Mouse (Mus musculus) monocyte, adult 5-6 weeks (primary cell): ENCODE results near the gene Plcb4. TPM values are rescaled to one million over a fixed set of nuclear protein-coding genes. Genes with fewer than 3 reads are reported as not detected.
A peak's percentile ranks its signal among the peaks of the same experiment; 100 is the strongest.

Experiments
- ATAC-seq: fragments of 153-309, 156-312 bp; replicated peaks from 2 replicates; pipeline ENCODE4 v1.8.0; 2017; ENCODE audit warnings: mild to moderate bottlenecking; ENCODE audit not compliant: low TSS enrichment, insufficient number of reproducible peaks, severe bottlenecking, poor library complexity, low FRiP score
- total RNA-seq: library from RNA; stranded (forward); fragments of 200-1000, 200-491, 200-594 nt; gene quantifications from 3 replicates; pipeline ENCODE4 v1.2.3, GENCODE M21; 2017

Gene Plcb4
- total RNA-seq, 1 experiment from 2014 or later, result 8.3 TPM

DNA sequence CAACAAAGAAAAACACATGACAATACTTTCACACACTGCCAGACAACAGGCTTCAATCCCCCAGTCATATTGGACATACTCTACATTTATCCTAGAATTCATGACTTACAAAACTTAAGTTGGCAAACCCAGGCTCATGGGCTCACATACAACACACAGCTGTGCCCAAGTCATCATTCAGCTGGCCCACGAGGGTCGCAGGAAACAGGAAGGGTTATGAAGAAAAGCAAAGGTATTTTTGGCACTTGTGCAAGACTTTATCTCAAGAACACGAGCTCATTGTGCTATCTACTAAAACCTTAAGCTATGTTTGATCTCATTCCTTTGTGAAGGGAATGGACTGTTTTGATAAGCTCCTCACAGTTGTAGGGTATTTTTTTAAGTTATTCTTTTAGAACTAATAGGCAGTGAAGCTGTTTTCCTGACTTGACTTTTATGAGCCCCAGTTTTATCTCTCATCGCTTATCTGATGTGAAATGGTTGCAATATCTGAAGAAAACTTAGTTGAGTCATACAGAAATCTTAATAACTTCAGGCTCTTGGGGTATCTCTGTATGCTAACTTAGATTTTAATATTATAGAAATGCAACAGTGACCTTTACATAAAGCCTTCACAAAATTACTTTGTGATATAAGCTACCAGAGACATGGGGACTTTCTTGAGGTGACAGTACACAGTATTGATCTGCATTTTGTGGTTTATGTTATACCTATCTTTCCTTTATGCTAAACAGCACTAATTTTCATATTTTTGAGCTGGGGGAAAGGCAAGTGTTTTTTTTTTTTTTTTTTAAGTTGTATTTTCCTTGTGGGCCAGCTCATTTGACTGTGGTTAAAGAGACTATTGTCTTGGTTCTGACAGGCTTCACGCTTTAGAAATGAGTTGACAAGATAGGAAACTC, 203.9 kb downstream of the Plcb4 start:
- ATAC-seq, result no peak

DNA sequence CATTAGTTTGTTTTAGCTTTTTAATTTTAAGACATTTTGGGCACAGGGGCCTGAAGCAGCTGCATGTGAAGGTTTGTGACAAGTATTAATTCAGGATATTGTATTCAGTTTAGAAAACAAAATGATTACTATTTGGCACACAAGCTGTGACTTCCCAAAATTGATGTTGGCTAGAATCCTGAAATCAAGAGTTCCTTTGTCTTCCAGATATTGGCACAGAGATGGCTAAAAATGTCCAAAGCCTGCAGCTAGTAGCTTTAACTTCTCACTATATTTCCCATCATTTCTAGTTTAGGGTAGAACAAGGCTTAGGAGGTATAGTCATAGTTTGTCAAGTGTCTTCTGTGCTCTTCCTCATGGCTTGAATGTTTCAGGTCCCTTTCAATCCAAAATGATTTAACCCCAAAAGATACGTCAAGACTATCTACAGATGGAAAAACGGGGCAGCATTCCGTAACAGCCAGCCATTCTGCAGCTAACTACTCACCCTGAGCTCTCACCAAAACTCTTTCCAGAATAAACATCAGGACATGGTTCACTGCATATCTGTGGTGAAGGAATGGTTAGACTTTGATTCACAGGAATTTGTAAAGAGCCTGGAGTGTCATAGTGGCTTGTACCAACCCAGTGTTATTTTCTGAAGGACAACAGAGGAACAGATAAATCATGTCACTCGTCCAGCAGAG, 204.7 kb downstream of the Plcb4 start:
- ATAC-seq, result no peak

DNA sequence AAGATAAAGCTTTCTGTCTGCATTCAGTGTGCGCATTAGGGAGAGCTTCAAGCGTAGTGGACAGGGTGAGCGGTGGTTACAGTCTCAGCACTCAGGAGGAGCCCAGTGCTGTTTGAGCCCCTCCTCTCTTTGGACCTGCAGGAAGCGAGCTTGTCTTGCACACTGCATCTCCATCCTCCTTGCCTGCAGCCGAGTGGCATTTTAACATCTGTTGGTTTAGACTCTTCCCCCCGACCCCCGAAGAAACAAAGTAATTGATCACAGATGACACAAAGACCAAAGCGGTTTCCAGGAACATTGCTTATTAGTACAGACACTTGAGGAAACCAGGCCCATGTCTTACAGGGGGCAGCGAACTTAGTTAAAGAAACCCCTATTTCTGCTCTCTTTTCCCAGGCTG, 207.6 kb downstream of the Plcb4 start:
- no peak for ATAC-seq

DNA sequence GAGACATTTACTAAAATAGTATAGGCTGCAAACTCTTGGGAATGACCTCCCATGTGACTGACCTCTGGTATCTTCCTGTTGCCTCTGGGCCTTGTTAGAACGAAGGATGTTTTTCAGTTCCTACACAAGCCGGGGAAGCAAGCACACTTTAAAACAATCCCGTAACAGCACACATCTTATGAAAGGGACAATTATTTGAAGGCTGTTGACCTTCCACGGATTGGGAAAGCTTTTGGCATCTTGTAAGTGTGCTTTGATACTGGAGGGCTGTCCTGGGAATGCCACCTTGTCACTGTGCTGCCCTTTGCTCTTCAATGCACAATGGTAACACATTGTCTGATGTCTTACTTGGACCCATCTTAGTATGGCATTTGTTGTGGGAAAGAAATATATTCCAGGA, 208.0 kb downstream of the Plcb4 start:
- ATAC-seq, result no peak

DNA sequence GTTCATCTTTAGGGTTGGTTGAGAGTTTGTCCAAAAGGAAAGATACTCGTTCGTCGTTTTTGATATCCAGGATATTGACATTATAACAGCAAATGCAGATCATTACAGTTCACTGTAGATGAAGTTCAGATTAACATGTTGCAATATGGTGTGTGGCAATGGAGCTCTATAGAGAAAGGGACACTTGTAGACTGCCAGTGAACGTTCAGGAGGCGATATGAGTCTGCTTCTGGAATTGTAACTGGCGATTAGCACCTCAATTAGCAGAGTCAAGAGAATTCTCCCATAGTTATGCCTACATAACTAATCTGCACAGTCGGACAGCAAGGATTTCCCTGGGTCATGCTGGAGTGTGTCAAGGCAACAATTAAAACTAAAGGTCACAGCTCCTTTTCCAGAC, 210.8 kb downstream of the Plcb4 start:
- ATAC-seq, result no peak

- ATAC-seq, result no peak
Observed at GRCm38 (mm10) chr2:135873146-135873545, 214.3 kb downstream of the Plcb4 start.

GRCm38 (mm10) chr2:135873761-135874160, 214.9 kb downstream of the Plcb4 start:
- no peak for ATAC-seq

DNA sequence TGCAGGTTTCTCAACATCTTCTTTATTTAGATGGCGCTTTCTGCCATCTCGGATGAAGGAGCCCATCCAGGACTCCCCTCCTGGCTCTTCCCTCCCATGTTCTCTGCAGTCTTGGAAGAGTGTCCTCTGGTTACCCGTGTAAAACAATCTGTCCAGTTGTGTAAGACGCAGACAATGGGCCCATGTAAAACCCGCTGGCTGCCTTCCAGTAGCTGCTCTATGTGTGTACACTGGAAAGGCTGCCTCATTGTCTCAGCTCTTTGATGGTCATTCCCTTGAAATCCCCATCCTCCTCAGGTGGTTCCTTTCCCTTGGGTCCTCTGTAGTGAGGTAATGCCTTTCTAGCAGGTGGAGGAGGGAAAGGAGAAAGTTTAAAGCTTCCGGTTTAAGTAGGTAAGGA, 216.7 kb downstream of the Plcb4 start:
- no peak for ATAC-seq

GRCm38 (mm10) chr2:135879356-135879755, 220.5 kb downstream of the Plcb4 start:
- ATAC-seq, result no peak

- ATAC-seq, result no peak
Observed at GRCm38 (mm10) chr2:135880269-135880760, 221.5 kb downstream of the Plcb4 start.

GRCm38 (mm10) chr2:135883359-135883758, 224.5 kb downstream of the Plcb4 start:
- no peak for ATAC-seq

DNA sequence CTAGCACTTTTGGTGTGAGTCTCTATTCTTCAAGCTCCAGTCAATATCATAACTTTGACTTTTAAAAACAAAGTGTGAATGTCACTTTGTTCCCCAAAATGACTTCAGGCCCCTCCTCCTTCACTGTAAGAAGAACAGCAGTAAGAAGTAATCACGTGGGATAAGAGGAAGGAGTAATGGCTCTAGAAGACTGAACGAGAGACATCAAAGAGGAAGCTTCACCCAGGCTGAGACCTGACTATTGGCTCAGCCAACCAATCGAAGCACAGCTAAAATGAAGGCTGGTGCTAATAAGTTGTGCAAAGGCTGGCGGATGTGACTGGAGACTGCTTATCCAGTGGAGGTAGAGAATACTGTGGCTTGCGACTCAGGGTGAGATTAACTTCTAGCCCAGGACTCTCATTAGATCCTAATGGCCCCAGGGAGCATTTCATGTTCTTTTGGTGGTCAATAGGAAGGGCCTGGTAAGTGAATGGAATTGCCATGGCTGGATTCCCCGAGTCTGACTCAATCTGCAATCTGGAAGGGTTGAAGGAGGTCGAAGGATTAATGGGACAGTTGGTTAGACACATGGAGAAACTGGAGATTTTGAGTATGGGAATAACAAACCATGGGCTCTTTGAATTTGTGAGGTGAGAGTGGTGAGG, 225.8 kb downstream of the Plcb4 start:
- peak; percentile 32 for ATAC-seq

GRCm38 (mm10) chr2:135885607-135886006, 226.8 kb downstream of the Plcb4 start:
- no peak for ATAC-seq

- ATAC-seq, result no peak
Observed at GRCm38 (mm10) chr2:135886081-135886679, 227.4 kb downstream of the Plcb4 start.

- ATAC-seq, result no peak
Observed at GRCm38 (mm10) chr2:135887805-135888204, 229.0 kb downstream of the Plcb4 start.

DNA sequence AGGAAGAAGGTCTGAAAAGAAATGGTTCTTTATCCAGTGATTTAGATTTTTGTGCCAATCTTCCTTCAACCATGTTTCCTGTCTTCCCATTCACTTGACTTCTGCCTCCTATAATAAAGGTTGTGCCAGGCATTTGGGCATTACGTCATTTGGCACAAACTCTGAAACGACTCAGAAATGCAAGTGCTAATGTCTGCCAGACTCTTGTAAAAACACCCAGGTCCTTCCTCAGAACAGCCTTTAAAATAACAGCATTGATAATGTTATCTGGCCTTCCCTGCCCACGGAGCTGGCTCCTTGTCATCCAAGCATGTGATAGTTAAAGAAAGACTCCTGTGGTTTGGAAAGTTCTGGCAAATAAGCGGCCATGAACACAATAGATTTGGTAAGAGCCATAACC, 229.4 kb downstream of the Plcb4 start:
- no peak for ATAC-seq

- no peak for ATAC-seq
Observed at GRCm38 (mm10) chr2:135888767-135889166, 230.0 kb downstream of the Plcb4 start.

DNA sequence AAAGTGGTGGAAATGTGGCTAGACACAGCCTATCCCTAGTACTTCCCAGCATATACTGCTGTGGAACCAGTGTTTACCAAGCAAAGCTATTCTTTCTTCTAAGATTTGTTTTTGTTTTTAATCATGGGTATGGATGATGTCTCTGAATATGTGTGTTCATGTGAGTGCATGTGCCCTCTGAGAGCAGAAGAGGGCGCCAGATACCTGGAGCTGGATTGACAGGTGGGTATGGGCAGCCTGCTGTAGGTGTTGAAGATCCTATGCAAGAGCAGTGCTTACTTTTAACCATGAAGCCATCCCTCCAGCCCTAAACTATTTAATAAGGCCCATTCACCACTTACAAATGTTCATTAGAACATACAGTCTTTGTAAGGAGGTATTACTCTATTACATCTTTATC, 231.3 kb downstream of the Plcb4 start:
- no peak for ATAC-seq

DNA sequence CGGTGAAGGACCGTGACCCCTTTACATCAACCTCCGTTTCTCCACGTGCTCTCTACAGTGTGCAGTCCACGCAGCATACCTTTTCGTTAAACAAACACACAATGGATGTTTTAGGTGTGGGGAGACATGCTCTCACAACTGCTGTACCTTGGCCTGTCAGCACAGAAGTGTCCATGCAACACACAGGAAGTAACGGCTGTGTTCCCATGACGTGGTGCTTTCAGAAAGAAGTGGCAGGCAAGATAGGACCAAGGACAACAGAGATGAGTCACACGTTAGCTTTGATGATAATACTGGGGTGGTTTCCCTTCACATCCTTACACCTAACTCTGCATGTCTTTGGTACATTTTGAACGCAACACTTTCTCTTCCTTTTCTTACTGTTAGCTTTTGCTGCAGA, 232.3 kb downstream of the Plcb4 start:
- peak; percentile 33 for ATAC-seq
